Mouse (Mus musculus): Measurements from ENCODE around the gene Arpp19. TPM values are rescaled to one million over a fixed set of nuclear protein-coding genes. Genes with fewer than 3 reads are reported as not detected.
A peak's percentile ranks its signal among the peaks of the same experiment; 100 is the strongest.

Gene Arpp19
- total RNA-seq, 2 experiments from 2014 or later: 177 to 243 TPM

DNA sequence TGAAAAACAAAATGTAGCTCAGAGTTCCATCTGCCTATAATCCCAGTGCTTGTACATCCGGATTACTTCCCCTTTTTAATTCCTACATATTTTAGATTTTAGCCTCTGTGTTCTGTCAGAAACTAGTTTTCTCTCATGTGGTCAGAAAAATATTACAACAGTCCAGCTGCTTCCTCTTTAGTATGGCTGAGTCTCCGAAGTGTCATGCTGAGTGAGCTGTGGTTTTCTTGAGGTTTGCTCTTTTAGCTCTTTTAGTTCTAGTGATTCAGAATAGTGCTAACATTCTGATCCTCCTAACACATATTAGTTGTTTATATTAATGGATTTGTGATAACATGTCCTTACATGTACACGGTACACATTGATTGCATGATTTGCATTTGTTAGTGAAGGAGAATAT, 57.3 kb downstream of the Arpp19 start:
- ATAC-seq (replicated peaks; ENCODE audit: poor library complexity, severe bottlenecking): peak; percentile 94

DNA sequence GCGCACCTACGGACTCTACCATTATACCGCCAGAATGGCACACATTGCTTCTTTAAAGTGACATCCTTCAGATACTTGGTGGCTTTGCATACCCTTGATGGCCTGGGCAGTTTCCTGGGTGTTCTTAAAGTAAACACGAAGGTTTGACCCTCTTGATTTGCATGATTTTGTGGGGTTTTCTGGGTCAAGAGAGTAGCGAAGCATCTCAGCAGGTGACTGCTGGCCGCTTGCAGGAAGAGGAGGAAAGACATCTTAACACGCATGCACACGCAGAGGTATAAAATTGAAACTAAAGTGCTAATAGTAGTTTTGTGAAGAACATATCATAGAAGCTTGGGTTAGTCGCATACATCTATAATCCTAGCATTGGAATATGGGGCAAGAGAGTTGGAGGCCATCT, 61.5 kb downstream of the Arpp19 start:
- no peak for ATAC-seq (replicated peaks; ENCODE audit: poor library complexity, severe bottlenecking)

DNA sequence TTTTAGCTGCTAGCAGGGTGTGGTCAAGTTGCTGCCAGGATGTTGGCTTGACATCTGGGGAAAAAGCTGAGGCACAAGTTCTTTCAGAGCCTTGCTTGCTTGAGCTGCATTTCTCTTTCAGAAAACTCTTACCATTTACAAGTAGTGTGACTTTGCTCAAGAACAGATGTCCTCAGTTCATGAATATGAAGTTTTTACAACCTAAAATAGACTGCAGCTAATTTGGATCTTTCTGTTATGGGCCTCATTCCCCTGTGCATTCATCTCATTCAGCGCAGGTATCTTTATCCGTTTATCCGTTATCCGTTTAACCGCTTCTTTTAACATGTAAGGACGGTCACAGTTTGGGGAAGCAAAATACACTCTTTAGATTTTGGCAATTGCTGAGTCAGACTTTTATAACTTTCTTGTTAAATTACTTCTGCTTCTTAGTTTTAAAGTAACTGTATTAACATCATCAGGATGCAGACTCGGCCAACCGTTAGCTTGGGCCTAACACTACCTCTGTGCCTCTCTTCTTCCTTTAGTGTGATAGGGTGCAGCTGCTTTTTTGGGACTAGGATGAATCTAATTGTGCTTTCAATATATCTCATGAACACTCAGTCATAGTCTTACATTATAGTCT, 62.9 kb downstream of the Arpp19 start:
- ATAC-seq (replicated peaks; ENCODE audit: poor library complexity, severe bottlenecking): peak; percentile 82

DNA sequence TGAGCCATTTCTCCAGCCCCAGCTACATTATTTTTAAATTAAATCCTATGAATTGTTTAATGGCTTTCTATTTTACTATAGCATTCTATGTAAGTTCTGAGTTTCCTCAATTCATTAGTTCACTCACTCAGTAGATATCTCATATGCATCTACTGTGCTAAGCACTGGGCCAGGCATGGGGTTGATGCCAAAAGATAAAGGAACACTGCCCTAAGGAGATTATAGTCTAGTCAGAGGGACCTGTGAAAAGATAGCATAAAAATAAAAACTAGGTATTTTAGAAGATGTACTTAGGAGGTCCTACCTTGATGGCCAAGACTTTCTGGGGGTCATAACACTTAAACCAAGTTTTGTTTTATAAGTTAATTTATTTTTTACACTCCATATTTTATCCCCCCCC, 64.7 kb downstream of the Arpp19 start:
- no peak for ATAC-seq (replicated peaks; ENCODE audit: poor library complexity, severe bottlenecking)

Other genes starting within 250 kb of the Arpp19 start
- gene Onecut1, start 175.7 kb upstream of the Arpp19 start, total RNA-seq (2014; fragmentation: Nextera tagmentation): not detected in 2 replicates
- not detected in 2 replicates for gene Onecut1, start 175.7 kb upstream of the Arpp19 start, total RNA-seq (2017)
- gene Fam214a, start 84.7 kb upstream of the Arpp19 start, total RNA-seq (2014; fragmentation: Nextera tagmentation): 8.8 and 9.2 TPM in 2 replicates
- 9.4 and 13.5 TPM in 2 replicates for gene Fam214a, start 84.7 kb upstream of the Arpp19 start, total RNA-seq (2017)
- 78.8 and 90.2 TPM in 2 replicates for gene Myo5a, start 33.4 kb downstream of the Arpp19 start, total RNA-seq (2014; fragmentation: Nextera tagmentation)
- gene Myo5a, start 33.4 kb downstream of the Arpp19 start, total RNA-seq (2017): 134 and 136 TPM in 2 replicates
- gene Myo5c, start 194.4 kb downstream of the Arpp19 start, total RNA-seq (2014; fragmentation: Nextera tagmentation): not detected in 2 replicates
- gene Myo5c, start 194.4 kb downstream of the Arpp19 start, total RNA-seq (2017): not detected in 2 replicates

Measured in granulocyte monocyte progenitor cell, adult 5-6 weeks (primary cell).